Mouse (Mus musculus) fibroblast of lung, adult 2 months (primary cell): Measurements from ENCODE around the gene Serpinh1.

Experiments used
- DNase-seq: peaks from one replicate; pipeline ENCODE4 v3.0.0-alpha.2; 2011; ENCODE audit warnings: low read depth

Gene Serpinh1

GRCm38 (mm10) chr7:99352526-99353400 lies at the start of gene Serpinh1:
TSS of gene Serpinh1 (minus strand) at chr7:99353239.
- peak; percentile 88 for DNase-seq

- no peak for DNase-seq
Observed at GRCm38 (mm10) chr7:99402477-99402876, 49.4 kb upstream of the Serpinh1 start.

GRCm38 (mm10) chr7:99401373-99401772 lies 48.3 kb upstream of the Serpinh1 start:
- DNase-seq, result no peak

GRCm38 (mm10) chr7:99396994-99397659 lies 44.1 kb upstream of the Serpinh1 start:
- no peak for DNase-seq

- no peak for DNase-seq
Observed at GRCm38 (mm10) chr7:99395908-99396616, 43.0 kb upstream of the Serpinh1 start.

GRCm38 (mm10) chr7:99395385-99395784 lies 42.3 kb upstream of the Serpinh1 start:
- no peak for DNase-seq

- DNase-seq, result no peak
Observed at GRCm38 (mm10) chr7:99393711-99394325, 40.8 kb upstream of the Serpinh1 start.

- DNase-seq, result no peak
Observed at GRCm38 (mm10) chr7:99392696-99393095, 39.7 kb upstream of the Serpinh1 start.

GRCm38 (mm10) chr7:99390559-99390958 lies 37.5 kb upstream of the Serpinh1 start:
- no peak for DNase-seq

- no peak for DNase-seq
Observed at GRCm38 (mm10) chr7:99387356-99387755, 34.3 kb upstream of the Serpinh1 start.

- no peak for DNase-seq
Observed at GRCm38 (mm10) chr7:99386811-99387210, 33.8 kb upstream of the Serpinh1 start.

GRCm38 (mm10) chr7:99386030-99386429 lies 33.0 kb upstream of the Serpinh1 start:
- DNase-seq, result peak; percentile 47

GRCm38 (mm10) chr7:99384101-99384611 lies 31.1 kb upstream of the Serpinh1 start:
- DNase-seq, result no peak

GRCm38 (mm10) chr7:99383246-99383645 lies 30.2 kb upstream of the Serpinh1 start:
- DNase-seq, result no peak

- DNase-seq, result no peak
Observed at GRCm38 (mm10) chr7:99382088-99383000, 29.3 kb upstream of the Serpinh1 start.

GRCm38 (mm10) chr7:99381214-99382087 lies 28.4 kb upstream of the Serpinh1 start, which contains the start of gene Gdpd5:
TSS of gene Gdpd5 (plus strand) at chr7:99381414.
- peak; percentile 93 for DNase-seq

- no peak for DNase-seq
Observed at GRCm38 (mm10) chr7:99380491-99381213, 27.6 kb upstream of the Serpinh1 start.

- no peak for DNase-seq
Observed at GRCm38 (mm10) chr7:99378870-99379269, 25.8 kb upstream of the Serpinh1 start.

GRCm38 (mm10) chr7:99375455-99375854 lies 22.4 kb upstream of the Serpinh1 start:
- no peak for DNase-seq
